Mouse (Mus musculus) stomach, postnatal 0 days (tissue): ENCODE measurements around the gene Filip1. TPM values are rescaled to one million over a fixed set of nuclear protein-coding genes. Genes with fewer than 3 reads are reported as not detected.

Source experiments
- ATAC-seq: fragments of 200-750 bp; cut with Nextera tagmentation; 2 replicates; pipeline ENCODE4 v1.8.0; 2017; ENCODE audit not compliant: low FRiP score, low TSS enrichment
- DNase-seq: peaks from one replicate; pipeline ENCODE4 v3.0.0-alpha.2; 2016; ENCODE audit warnings: low spot score
- H3K27ac ChIP-seq: fragments of 300-500 bp; sonication (generic); replicated peaks from 2 replicates; pipeline ENCODE4 v1.5.1; 2014; ENCODE audit warnings: mild to moderate bottlenecking, control low read depth
- H3K27me3 ChIP-seq: fragments of 300-500 bp; sonication (generic); 2 replicates; pipeline ENCODE4 v1.6.1; 2014; ENCODE audit warnings: low read length; ENCODE audit not compliant: control insufficient read depth, insufficient read depth
- H3K36me3 ChIP-seq: fragments of 300-500 bp; sonication (generic); 2 replicates; pipeline ENCODE4 v1.6.1; 2014; ENCODE audit warnings: low read length, mixed read lengths; ENCODE audit not compliant: control insufficient read depth, insufficient read depth
- H3K4me1 ChIP-seq: fragments of 300-500 bp; sonication (generic); replicated peaks from 2 replicates; pipeline ENCODE4 v1.6.1; 2014; ENCODE audit warnings: antibody characterized with exemption; ENCODE audit not compliant: control insufficient read depth, insufficient read depth
- H3K4me2 ChIP-seq: fragments of 300-500 bp; sonication (generic); replicated peaks from 2 replicates; pipeline ENCODE4 v1.6.1; 2014; ENCODE audit warnings: low read depth, mild to moderate bottlenecking, control low read depth, moderate library complexity
- H3K4me3 ChIP-seq: fragments of 300-500 bp; sonication (generic); 2 replicates; pipeline ENCODE4 v1.5.1; 2014; ENCODE audit warnings: low read depth, low read length, control low read depth
- H3K9ac ChIP-seq: fragments of 300-500 bp; sonication (generic); 2 replicates; pipeline ENCODE4 v1.6.1; 2014; ENCODE audit warnings: mild to moderate bottlenecking, low read length, control low read depth, mixed read lengths
- H3K9me3 ChIP-seq: fragments of 300-500 bp; sonication (generic); 2 replicates; pipeline ENCODE4 v1.6.1; 2016; ENCODE audit warnings: low read length; ENCODE audit not compliant: control insufficient read depth
- CTCF ChIP-seq: IDR thresholded peaks from 2 replicates; pipeline ENCODE4 v1.5.1; 2016; ENCODE audit warnings: antibody characterized with exemption, low read depth, mild to moderate bottlenecking, moderate library complexity
- EP300 ChIP-seq: optimal IDR thresholded peaks from 2 replicates; pipeline ENCODE3; 2016; ENCODE audit warnings: antibody characterized with exemption
- WGBS: fragments of 180-500 bp; shearing (Covaris S2); extraction: QIAGEN DNeasy Blood & Tissue Kit; methylation state at CpG from one replicate; pipeline ENCODE4 v1.1.7; 2014; 5-methylcytosine and 5-hydroxymethylcytosine counted together
- polyA plus RNA-seq: library from polyadenylated mRNA; unstranded; fragments of >200 nt; fragmentation: Nextera tagmentation; extraction: Ambion mirVana; gene quantifications from 2 replicates; pipeline ENCODE4 v1.2.1, GENCODE M21; 2015

Filip1 gene
- polyA plus RNA-seq, 1 experiment from 2014 or later = 9.6 TPM

DNA sequence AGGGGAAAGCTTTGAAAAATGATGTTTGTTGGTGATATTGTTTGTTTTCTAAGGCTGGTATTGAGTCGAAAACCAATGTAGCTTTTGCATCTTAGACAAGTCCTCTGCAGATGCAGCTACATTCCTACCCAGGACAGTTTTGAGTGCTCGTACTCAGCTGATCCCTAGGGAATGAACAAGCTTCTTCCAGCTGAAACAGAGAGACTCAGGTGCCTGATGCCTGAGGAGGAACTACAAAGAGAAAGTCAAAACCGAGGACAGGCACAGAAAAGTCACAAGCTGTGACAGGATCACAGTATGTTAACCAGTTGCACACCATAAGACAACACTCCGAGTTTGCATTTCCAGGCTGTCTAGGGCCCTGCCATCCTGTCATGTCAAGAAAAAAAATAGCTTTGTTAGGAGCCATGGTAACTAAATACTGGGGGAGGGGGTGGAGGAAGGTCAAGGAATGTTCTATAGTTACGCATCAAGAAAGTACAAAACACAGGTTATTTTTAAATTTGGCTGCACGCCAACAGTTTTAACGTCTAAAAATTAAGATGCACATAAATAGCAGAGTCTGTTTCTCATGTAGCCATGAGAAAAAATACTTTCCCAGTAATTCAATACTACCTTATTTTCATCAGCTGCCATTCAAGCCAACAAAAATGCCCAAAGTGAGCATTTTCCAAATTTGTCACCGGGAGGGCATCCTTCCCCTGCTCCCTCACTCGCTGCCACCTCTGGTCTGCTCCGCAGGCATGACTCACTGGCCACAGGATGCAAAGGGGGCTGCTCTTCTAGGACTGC, 90.8 kb downstream of the Filip1 start:
- H3K4me3 ChIP-seq = no peak overlapping the region
- DNase-seq = no peak
- 42% methylated on average over 10 of the region's 10 CpGs for WGBS
- H3K27ac ChIP-seq = 0 out of 2 replicates have a peak overlapping the region, but pooled peaks have one; percentile 36
- TF ChIP-seq EP300 = no peak
- TF ChIP-seq CTCF = no peak
- peaks cover 3% of the 10 kb centered on the region; the same call in 1 of the 2 replicates for H3K4me1 ChIP-seq
- no peak for ATAC-seq
- no peaks in the 10 kb centered on the region for H3K36me3 ChIP-seq
- no peak overlapping the region for H3K4me2 ChIP-seq
- H3K9me3 ChIP-seq = no peaks in the 10 kb centered on the region
- no peak overlapping the region for H3K9ac ChIP-seq
- H3K27me3 ChIP-seq = no peaks in the 10 kb centered on the region

DNA sequence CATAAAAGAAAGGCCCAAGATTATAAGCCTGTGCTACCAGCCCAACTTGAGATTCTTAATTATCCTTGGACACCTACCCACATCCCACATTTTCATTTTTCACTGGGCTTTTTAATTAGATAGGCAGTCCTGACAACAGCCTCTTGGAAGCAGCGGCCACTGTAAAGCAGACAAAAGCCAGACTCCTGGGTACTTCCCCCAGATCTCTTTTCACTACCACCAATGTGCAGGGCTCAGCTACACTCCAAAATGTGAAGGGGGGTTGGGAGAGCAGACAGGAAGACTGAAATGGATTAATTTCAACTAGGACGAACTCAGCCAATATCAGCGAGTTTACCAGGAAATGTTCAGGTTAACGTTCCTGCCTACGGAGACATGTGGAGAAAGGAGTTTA, 92.1 kb downstream of the Filip1 start:
- Histone ChIP-seq H3K4me1 (peaks cover 3% of the 10 kb centered on the region; the same call in 1 of the 2 replicates), H3K27me3 (no peaks in the 10 kb centered on the region), H3K4me3 (no peak overlapping the region), H3K4me2 (no peak overlapping the region), H3K9me3 (no peaks in the 10 kb centered on the region), H3K36me3 (no peaks in the 10 kb centered on the region), H3K9ac (no peak overlapping the region), H3K27ac (peak overlapping the region; percentile 81)
- 41% methylated on average over 5 of the region's 5 CpGs for WGBS
- no peak for TF ChIP-seq EP300
- DNase-seq = no peak
- ATAC-seq = no peak

DNA sequence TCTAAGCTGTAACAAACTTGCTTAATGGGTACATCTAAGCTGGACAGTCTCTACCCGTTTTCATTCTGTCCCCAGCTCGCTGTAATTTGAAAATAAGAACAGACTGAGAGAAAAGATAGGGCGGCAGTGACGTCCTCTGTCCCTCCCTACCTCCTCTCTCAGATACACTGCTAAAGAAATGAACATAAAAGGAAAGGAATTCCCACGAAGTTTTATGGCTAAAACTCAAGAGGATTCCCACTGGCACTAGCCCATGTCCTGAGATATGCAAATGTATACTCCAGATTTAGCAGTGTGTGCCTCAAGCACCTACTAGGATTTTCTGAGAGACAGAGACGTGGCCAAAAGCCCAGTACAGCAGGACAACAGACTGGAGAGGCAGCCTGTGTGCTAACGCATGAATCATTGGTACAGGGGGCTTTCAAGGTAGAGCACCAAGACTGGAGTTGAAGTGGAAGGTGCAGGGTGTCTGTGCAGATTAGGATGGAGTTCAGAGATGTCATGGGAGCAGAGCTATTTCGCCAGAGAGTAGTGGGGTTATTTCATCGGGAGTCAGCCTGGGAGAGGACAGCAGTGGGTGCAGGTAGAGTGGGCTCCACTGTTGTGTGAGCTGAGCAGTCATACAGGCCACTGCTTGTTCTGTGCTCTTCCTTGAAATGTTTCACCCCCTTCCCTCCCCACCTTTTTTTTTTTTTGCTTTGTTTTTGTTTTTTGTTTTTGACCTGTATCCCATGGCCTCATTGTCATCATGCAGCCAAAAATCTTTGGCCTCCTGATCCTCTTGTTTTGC, 92.7 kb downstream of the Filip1 start:
- peak overlapping the region; percentile 35; the same call in 1 of the 2 replicates for H3K9ac ChIP-seq
- no peaks in the 10 kb centered on the region for H3K27me3 ChIP-seq
- peak; percentile 70; the same call in 1 of the 2 replicates for ATAC-seq
- no peak overlapping the region for H3K4me3 ChIP-seq
- no peaks in the 10 kb centered on the region for H3K36me3 ChIP-seq
- H3K9me3 ChIP-seq = no peaks in the 10 kb centered on the region
- peaks cover 3% of the 10 kb centered on the region; the same call in 1 of the 2 replicates for H3K4me1 ChIP-seq
- peak overlapping the region; percentile 81 for H3K27ac ChIP-seq
- no peak for DNase-seq
- TF ChIP-seq CTCF = no peak
- peak; percentile 56 for TF ChIP-seq EP300
- WGBS = 43% methylated on average over 9 of the region's 9 CpGs
- no peak overlapping the region for H3K4me2 ChIP-seq

DNA sequence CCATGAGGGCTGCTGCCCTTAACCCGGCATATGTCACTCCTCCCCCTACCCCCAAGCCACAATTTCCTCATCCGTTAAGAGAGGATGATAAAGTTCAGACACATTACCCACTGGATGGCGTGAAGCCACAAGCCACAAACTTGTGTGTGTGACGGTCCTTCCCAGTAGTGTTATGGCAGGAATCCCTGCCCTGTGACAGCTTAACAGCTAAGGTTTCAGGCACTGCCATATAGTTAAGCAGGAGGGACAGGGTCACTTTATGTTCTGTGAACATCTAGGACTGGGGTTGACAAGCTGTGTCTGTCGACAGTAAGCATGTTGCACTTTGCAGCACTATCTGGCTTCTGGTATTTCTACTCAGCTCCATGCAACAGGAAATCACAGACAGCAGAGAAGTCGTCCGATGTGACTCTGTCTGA, 93.3 kb downstream of the Filip1 start:
- Histone ChIP-seq H3K4me1 (peaks cover 3% of the 10 kb centered on the region; the same call in 1 of the 2 replicates), H3K27me3 (no peaks in the 10 kb centered on the region), H3K36me3 (no peaks in the 10 kb centered on the region), H3K9me3 (no peaks in the 10 kb centered on the region), H3K4me2 (no peak overlapping the region), H3K27ac (peak overlapping the region; percentile 81), H3K4me3 (no peak overlapping the region), H3K9ac (0 out of 2 replicates have a peak overlapping the region, but pooled peaks have one; percentile 18)
- DNase-seq (no peak), ATAC-seq (no peak)
- WGBS = 52% methylated on average over 7 of the region's 7 CpGs
- TF ChIP-seq EP300 (no peak), CTCF (no peak)

DNA sequence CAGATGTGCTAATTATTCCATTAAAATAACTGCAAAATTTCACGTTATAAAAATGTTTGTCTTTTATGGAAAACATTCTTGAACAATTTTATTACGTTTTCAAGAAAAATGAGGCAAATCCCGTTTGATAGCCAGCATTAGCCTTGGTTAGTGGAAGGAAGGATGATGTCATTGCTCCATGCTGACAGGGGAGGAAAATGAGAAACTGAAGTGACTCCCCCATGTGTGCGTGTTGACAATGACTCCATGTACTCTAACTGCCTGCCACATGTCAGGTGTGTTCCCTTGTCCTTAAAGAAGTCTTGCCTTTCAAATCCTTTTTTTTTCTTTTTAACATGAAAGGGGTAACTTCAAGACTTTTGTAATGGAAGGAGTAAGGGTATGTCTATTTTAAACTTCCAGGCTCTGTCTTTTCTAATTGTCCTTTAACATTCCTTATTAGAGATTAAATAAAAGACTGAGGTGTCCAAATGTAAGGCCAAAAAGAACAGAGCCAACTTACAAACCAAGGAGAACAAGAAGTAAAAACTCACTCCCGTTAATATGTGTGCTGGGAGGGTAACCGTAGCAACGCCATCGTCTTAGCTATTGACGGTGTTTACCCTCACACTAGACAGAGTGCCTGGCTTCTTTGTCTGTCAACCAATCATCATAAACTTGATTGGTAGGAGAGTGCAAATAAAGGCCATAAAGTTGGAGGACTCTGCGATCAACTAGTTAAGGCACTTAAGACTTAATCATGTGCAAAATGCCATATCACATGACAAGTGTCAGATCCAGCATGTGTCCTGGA, 94.1 kb downstream of the Filip1 start:
- peaks cover 3% of the 10 kb centered on the region; the same call in 1 of the 2 replicates for H3K4me1 ChIP-seq
- H3K4me2 ChIP-seq = no peak overlapping the region
- H3K36me3 ChIP-seq = no peaks in the 10 kb centered on the region
- WGBS = 50% methylated on average over 10 of the region's 10 CpGs
- no peak for TF ChIP-seq EP300
- TF ChIP-seq CTCF = no peak
- ATAC-seq (no peak), DNase-seq (no peak)
- no peak overlapping the region for H3K4me3 ChIP-seq
- H3K27me3 ChIP-seq = no peaks in the 10 kb centered on the region
- no peak overlapping the region for H3K9ac ChIP-seq
- no peaks in the 10 kb centered on the region for H3K9me3 ChIP-seq
- no peak overlapping the region for H3K27ac ChIP-seq
